Mouse (Mus musculus) layer of hippocampus, adult 9-11 months (tissue): ENCODE results near the gene Nudt16.
"Not testable (repeated sequence)": the region's sequence is repeated elsewhere in the genome, so short reads cannot be mapped to it uniquely, and the experiment has no call there.

Experiments
- DNase-seq: peaks from one replicate; pipeline ENCODE4 v3.0.0; 2022

Nudt16 gene

DNA sequence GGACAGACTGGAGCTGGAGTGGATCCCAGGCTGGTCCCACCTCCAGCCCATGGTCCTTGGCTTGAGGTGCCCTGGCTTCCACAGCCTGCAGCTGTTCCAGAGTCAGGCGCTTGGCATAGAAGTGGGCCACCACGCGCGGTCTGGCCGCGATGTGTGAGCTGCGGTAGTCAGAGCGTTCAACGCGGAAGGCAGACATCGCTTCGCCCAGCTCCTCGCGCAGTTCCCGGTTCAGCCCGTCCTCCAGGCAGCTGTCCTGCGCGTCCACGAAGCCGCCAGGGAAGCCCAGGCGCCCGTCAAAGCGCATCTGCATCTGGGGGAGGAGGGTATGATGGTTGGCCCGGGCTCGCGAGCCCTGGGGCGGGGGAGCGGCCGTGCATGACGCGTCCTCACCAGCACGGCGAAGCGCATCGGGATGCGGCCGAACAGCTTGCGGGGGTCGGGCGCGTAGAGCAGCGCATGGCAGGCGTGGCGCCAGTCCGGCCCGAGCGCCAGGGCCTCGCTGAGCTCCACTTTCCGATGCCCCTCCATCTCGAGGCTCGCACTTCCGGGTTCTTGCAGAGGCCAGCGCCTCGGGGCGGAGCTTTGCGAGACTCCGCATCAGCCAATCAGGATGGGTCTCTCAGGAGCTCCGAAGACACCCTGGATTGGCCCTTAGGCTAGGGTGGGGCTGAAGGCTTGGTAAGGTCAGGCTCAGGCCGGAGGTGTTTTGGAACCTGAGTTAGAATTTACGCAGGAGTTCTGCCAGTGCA, at the start of gene Nudt16:
Nudt16 (minus strand) TSS at position 572 of the 749 bp plus-strand sequence.
- peak; percentile 94 for DNase-seq

DNA sequence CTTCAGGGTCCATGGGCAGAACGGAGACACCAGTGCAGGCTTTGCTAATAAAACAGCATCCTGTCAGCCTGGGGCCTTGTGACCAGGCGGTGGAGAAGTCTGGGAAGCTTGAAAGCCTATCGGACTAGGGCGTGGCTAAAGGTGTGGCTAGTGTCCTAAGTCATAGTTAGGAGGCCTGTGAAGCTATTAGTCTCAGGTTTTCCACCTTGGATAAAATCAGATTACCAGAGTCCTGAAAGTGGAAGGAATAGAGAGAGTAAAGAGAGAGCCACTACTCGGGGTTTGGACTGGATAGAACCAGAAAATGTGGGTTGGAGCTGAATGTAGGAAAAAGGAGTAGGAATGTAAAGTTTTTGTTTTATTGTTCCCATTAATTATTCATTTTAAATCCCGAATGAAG, 13.4 kb upstream of the Nudt16 start, which contains the start of gene 1700080E11Rik:
1700080E11Rik (minus strand) TSS at position 101 of the 400 bp plus-strand sequence.
- no peak for DNase-seq

DNA sequence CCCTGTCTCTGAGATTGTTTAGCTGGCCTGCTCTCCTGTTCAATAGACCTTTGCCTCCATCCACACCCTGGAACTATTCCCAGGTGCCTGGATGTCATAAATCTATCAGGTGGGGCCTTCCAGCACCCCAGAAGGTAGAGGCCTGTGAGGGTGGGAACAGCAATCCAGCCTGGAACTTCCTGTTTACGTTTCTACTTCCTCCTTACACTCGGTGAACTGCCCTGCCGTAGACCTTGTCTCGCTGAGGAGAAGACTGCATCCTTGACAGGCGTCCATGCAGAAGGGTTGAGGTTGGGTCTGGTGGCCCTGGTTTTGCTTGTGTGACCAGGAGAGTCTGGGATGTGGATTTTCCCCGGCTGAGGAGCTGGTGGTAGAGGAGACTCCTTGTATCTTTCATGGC, 7.6 kb upstream of the Nudt16 start:
- no peak for DNase-seq

- DNase-seq = no peak
Measured at GRCm38 (mm10) chr9:105136404-105136803, 4.8 kb upstream of the Nudt16 start.

GRCm38 (mm10) chr9:105134536-105134935, 2.9 kb upstream of the Nudt16 start:
- no peak for DNase-seq

- DNase-seq = no peak
Measured at GRCm38 (mm10) chr9:105132002-105132367, 361 bp upstream of the Nudt16 start.

- DNase-seq = no peak
Measured at GRCm38 (mm10) chr9:105130331-105130730, 1.3 kb downstream of the Nudt16 start.

- DNase-seq = not testable (repeated sequence)
Measured at GRCm38 (mm10) chr9:105125206-105125605, 6.4 kb downstream of the Nudt16 start.

DNA sequence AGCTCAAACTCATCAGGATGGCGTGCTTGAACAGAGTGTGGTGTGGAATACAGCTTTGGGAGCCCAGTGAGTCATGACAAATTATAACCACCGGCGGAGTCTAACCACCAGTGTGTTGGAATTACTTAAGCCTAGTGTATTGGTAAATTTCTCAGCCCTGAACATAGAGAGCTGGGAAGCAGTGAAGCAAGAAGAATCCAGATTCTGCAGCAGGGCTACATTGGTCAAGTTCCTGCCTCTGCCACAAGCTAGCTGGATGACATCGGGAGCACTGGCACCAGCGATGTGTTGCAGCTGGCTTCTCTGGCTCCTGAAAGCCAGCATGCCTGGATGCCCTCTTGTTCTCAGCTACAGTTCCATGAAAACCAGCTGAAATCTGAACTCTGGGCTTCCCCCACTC, 27.7 kb downstream of the Nudt16 start:
- DNase-seq = no peak

DNA sequence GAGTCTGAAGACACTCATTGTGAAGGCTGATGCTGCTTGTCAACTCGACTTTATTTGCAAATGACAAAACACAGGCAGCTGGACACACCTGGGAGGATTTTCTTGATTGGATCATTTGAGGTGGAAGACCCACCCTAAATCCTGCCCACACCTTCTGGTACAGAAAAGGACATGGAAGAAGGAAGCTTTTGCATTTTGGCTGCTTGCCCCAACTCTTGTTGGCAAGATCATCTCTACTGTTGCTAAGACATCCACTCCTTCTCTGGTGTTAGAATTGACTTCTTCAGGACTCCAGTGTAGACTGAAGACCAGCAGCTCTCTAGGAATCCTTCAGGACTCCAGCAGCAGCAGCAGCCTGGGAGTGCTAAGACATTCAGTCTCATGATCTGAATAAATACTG, 29.7 kb downstream of the Nudt16 start:
- no peak for DNase-seq

DNA sequence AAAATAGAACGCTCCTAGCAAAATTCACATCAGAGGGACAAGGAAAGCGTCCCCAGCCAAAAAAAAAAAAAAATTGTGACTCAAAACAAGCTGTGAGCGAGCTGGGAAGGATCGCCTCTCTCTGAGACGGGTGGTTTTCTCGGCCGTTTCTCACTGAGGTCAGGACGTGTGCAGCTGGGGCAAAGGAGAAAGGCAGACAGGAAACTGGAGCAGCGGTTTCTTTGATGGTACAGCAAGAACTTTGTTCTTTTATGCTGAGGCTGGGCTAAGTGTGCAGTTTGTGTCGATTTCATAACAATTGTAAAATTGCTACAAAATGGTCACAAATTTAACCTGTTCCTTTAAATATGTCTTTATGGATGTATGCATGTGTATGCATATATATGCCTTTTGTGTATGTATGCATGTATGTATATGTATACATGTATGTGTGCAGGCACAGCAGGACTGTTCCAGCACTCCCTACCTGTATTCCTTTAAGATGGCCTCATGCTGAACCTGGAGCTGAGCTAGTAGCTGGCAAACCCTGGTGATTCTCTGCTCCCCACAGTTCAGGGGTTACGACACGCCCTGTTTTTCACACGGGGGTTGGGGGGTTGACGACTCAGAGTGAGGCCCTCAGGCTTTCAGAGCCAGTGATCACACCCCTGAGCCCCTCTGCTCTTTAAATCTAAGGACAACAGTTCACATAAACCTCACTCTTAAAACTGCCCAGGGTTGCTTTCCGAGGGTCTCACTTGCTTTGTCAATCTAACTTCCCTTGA, 30.6 kb downstream of the Nudt16 start:
- no peak for DNase-seq

- DNase-seq = no peak
Measured at GRCm38 (mm10) chr9:105080246-105080645, 51.4 kb downstream of the Nudt16 start.
